Mouse (Mus musculus) heart, embryonic 11.5 days (tissue): ENCODE data around the gene Has1. TPM values are rescaled to one million over a fixed set of nuclear protein-coding genes. Genes with fewer than 3 reads are reported as not detected.
A peak's percentile ranks its signal among the peaks of the same experiment; 100 is the strongest.

Source experiments
- microRNA counts: library from miRNA; unstranded; fragments of <30 nt; microRNA quantifications from one replicate; lab custom pipeline; 2015
- microRNA-seq: library from miRNA; unstranded; fragments of <30 nt; microRNA quantifications from one replicate; pipeline ENCODE4, GENCODE M21; 2016; ENCODE audit warnings: borderline number of aligned reads
- polyA plus RNA-seq: library from polyadenylated mRNA; unstranded; fragments of >200 nt; fragmentation: Nextera tagmentation; extraction: Ambion mirVana; gene quantifications from 2 replicates; pipeline ENCODE4 v1.2.1, GENCODE M21; 2014

Has1 gene
- polyA plus RNA-seq, 1 experiment from 2014 or later: 2.0 TPM

MicroRNAs encoded within 50 kb of the gene (microRNA counts, 519-probe panel; counts per million panel counts)
- microRNA mmu-let-7e (lab: Ali Mortazavi, UCI) (6,959 counts per million, percentile 90 among the panel's probes with 10 or more counts), microRNA mmu-miR-125a-3p (lab: Ali Mortazavi, UCI) (4,016 counts per million, percentile 28 among the panel's probes with 10 or more counts), microRNA mmu-miR-125a-5p (lab: Ali Mortazavi, UCI) (7,711 counts per million, percentile 96 among the panel's probes with 10 or more counts), microRNA mmu-miR-99b (lab: Ali Mortazavi, UCI) (6,691 counts per million, percentile 86 among the panel's probes with 10 or more counts)

Small RNA genes within 50 kb of the gene (microRNA-seq; reads per million reads assigned to microRNA genes)
- gene Gm25927 (not detected), gene Mir125a (4,661 reads per million, percentile 93 among the genes with 10 or more reads in this experiment), gene Mir99b (28,460 reads per million, percentile 99 among the genes with 10 or more reads in this experiment), gene Mirlet7e (not detected)

Other genes starting within 250 kb of the Has1 start
- 8.9 and 12.7 TPM in 2 replicates for gene Lnpep, start 230.2 kb downstream of the Has1 start, polyA plus RNA-seq
- not detected in 2 replicates for gene Vmn2r90, start 151.5 kb downstream of the Has1 start, polyA plus RNA-seq
- 15.5 and 25.1 TPM in 2 replicates for gene Spaca6, start 28.0 kb downstream of the Has1 start, polyA plus RNA-seq
- gene Fpr1, start 28.7 kb upstream of the Has1 start, polyA plus RNA-seq: not detected in 2 replicates
- not detected in 2 replicates for gene Fpr2, start 32.6 kb upstream of the Has1 start, polyA plus RNA-seq
- not detected in 2 replicates for gene Fpr3, start 32.6 kb upstream of the Has1 start, polyA plus RNA-seq
- gene Fpr-rs4, start 166.5 kb upstream of the Has1 start, polyA plus RNA-seq: not detected in 2 replicates
- gene Vmn2r124, start 194.2 kb upstream of the Has1 start, polyA plus RNA-seq: not detected in 2 replicates
- not detected in 2 replicates for gene Vmn2r91, start 229.8 kb upstream of the Has1 start, polyA plus RNA-seq